Mouse (Mus musculus) layer of hippocampus, adult 2 months (tissue): ENCODE results near the gene N4bp2. TPM values are rescaled to one million over a fixed set of nuclear protein-coding genes. Genes with fewer than 3 reads are reported as not detected.
"Not testable (repeated sequence)": the region's sequence is repeated elsewhere in the genome, so short reads cannot be mapped to it uniquely, and the experiment has no call there.

Source experiments
- DNase-seq, 2 experiments: peaks; one replicate each; pipeline ENCODE4 v3.0.0; 2022; ENCODE audit warnings: low spot score in 2 of 2
- H3K27ac ChIP-seq: fragments of 200-600 bp; 2 replicates; pipeline ENCODE4 v1.8.1; 2022
- H3K4me3 ChIP-seq: fragments of 200-600 bp; 2 replicates; pipeline ENCODE4 v1.8.1; 2022; ENCODE audit warnings: mild to moderate bottlenecking
- CTCF ChIP-seq: fragments of 200-600 bp; conservative IDR thresholded peaks from 2 replicates; pipeline ENCODE4 v1.8.1; 2022; ENCODE audit warnings: antibody characterized with exemption, mild to moderate bottlenecking, moderate library complexity
- long read RNA-seq, 2 experiments: library from polyadenylated mRNA; stranded (forward); transcript quantifications; one replicate each; pipeline ENCODE4 v2.0.0; 2021; ENCODE audit warnings: borderline mapping rate in 2 of 2
- total RNA-seq, 2 experiments: library from RNA; stranded (reverse); gene quantifications; 2 replicates each; pipeline ENCODE4 v1.2.3; 2021

N4bp2 gene
- total RNA-seq = 10 to 100 TPM in 1 of 2 experiments, 1 to 10 TPM in 1; 9.7 to 11.9 TPM
- long read RNA-seq, experiment 1, partial matches to known transcripts = 2 of 3 reads
- long read RNA-seq, experiment 1, other reads (novel, unspliced or antisense) = 1 of 3 reads
- long read RNA-seq, experiment 2, partial matches to known transcripts = 2 of 2 reads
- long read RNA-seq, experiment 2, other reads (novel, unspliced or antisense) = 0 of 2 reads

DNA sequence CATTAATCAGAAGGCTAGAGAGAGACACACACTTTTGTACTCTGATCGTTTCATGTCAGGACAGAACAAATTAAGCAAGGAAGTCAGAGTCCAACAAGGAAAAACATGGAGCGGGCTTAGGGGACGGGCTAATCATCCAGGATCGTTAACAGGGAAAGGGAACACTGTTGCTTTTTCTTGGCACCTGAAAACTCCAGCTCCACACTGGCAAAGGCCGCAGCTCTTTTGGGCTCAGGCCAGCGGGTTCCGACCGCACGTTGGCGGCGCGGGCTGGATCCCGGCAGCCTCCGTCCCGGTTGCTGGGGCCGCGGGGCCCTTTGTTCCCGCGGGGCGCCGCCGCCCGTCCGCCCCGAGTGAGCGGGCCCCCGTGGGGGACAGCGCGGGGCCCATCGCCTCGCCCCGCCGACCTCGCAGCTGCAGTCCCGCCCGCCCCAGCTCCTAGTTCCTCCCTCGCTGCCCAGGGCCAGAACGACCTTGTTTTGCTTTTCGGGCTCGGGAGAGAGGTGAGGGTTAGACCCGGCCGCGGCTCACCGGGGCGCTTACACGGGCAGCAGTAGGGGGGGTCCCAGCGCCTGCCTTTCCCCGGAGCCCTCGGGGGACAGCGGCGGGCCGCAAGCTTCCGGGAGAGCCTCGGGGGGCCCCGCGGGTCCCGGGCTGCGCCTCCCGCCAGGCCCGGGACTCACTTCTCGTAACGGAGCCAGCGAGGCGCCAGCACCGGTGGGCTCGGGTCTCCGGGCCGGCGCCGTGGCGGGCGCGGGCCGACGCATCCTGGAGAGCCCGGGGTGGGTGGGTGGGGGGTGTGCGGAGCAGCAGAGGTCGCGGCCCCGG, at the start of gene N4bp2:
Gene N4bp2 (plus strand): TSS at position 434 of the 828 bp plus-strand sequence.
- DNase-seq = peak; percentile 43 to 48
- no peak for TF ChIP-seq CTCF
- H3K4me3 ChIP-seq = peak within 1 kb of the TSS; percentile 72
- H3K27ac ChIP-seq = peak within 1 kb of the TSS; percentile 98

DNA sequence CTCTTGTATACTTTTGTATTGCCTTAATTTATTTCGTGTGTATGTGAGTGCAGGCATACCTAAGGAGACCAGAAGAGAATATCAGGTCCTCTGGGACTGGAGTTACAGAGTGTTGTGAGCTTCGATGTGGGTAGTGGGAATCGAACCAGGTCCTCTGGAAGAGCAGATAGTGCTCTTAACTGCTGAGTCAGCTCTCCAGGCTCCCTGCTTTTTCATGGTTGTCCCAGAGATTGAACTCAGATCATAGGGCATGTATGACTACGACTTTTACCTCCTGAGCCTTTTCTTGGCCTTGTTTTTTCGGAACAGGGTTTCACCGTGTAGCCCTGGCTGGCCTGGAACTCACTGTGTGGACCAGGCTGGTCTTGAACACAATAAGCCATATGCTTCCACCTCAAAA, 48.2 kb upstream of the N4bp2 start:
- Histone ChIP-seq H3K4me3 (no peak overlapping the region), H3K27ac (no peak overlapping the region)
- no peak for DNase-seq
- TF ChIP-seq CTCF = no peak

DNA sequence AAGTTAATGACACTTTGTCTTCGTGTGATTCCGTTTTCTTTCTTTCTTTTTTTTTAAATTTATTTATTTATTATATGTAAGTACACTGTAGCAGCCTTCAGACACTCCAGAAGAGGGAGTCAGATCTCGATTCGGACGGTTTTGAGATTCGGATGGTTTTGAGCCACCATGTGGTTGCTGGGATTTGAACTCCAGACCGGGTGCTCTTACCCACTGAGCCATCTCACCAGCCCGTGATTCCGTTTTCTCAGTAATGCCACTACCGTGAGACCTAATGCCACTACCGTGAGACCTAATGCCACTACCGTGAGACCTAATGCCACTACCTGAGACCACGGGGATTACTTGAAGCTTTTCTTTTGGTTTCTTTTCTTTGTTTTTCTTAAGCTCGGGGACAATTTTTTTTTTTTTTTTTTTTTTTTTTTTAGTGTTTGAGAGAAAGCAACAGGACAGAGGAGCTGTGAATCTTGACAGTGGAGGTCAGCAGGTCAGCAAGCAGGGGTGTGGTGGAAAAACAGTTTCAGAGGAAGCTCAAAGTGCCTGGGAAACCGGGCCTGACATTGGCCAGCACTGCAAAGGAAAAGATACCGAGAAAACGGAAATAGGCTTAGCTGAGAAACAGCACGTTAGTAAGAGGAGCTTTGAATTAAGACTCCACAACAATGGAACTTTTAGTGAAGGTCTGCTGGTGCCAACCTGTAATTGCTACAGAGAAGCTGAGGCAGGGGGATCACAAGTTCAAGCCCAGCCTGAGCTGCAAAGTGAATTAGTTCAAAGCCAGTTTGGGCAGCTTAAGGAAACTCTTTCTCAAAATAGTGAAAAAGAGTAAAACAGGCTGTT, 46.0 kb upstream of the N4bp2 start:
- no peak overlapping the region for H3K27ac ChIP-seq
- H3K4me3 ChIP-seq = no peak overlapping the region
- no peak for TF ChIP-seq CTCF
- no peak for DNase-seq

DNA sequence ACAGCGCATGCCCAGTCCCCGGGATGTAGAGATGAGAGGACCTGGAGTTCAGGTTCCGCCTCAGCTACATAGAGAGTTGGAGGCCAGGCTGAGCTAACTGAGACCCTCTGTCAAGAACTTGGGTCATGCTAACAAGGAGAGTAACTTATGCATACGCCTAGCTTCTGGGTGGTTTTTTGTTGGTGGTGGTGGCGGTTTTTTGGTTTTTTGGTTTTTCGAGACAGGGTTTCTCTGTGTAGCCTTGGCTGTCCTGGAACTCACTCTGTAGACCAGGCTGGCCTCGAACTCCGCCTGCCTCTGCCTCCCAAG, 45.5 kb upstream of the N4bp2 start:
- H3K4me3 ChIP-seq, H3K27ac ChIP-seq, DNase-seq: not testable (repeated sequence)

DNA sequence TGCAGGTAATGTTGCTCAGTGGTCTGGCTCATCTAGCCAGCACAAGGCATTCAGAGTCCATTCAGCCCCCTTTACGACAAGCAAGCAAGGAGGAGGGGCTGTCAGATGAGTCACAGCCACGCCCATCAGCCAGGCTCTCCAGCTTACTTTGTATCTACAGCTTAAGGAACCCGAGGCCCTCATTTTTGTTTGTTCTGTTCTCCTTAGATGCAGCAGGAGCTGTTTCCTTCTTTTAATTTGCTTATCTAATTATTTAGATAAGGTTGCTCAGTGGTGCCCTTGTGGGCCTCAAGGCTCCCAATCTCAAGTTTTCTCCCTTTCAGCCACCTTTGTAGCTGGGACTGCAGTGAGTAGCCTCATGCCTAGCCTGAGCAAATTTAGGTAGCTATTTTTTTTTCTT, 45.0 kb upstream of the N4bp2 start:
- H3K4me3 ChIP-seq = no peak overlapping the region
- DNase-seq = no peak
- no peak overlapping the region for H3K27ac ChIP-seq
- no peak for TF ChIP-seq CTCF

DNA sequence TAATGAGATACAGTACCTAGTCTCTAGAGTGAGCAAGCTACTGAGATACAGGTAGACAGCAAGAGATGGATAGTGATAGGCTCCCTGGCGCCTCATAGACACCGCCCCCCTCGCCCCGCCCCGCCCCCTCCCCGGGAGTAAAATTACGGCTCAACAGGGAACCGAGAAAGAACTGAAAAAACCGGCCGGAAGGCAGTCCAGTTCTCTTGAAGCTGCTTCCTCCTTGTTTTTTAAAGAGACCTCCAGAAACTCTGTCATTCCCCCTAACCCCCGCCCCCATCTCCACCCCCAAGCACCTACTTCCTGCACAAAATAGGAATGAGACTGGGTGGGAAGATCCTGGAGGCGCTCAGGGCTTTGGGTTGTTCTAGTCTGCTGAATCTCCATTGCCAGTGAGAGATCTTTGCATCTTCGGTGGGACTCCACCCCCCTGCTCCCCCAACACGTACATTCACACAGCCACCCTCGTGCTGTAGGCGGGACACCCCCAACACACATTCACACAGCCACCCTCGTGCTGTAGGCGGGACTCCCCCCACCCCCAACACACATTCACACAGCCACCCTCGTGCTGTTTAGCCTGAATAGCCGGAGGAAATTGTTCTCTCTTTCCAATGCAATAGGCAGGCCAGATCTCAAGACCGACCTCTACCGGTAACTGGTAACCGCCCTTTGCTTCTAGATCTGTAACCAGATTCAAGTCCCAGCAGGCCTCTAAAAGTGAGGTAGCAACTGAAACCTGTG, 38.8 kb upstream of the N4bp2 start:
- peak; percentile 66 for TF ChIP-seq CTCF
- peak; percentile 15 to 25 for DNase-seq
- Histone ChIP-seq H3K4me3 (peak overlapping the region; percentile 55), H3K27ac (peak overlapping the region; percentile 72; the same call in 1 of the 2 replicates)

- Histone ChIP-seq H3K27ac (no peak overlapping the region), H3K4me3 (no peak overlapping the region)
- no peak for TF ChIP-seq CTCF
- DNase-seq = no peak
These were observed 31.9 kb upstream of the N4bp2 start for GRCm38 (mm10) chr5:65731173-65732007.

DNA sequence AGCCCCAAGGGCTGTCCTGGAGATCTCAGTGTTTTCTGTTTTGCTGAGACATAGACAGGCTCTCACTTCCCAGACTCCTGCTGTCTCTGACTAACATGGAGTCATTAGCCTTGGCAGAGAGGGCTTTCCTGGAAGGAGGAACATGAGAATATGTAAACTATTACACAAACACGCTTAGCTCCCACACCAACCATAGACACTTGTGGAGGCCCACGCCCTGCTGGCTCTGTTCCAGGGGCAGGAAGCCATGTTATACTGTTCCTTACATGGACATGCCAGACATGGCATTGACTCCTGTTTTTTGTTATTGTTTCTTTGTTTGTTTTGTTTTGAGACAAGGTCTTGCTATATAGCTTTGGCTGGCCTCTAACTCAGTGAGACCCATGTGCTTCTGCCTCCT, 27.7 kb upstream of the N4bp2 start:
- no peak for TF ChIP-seq CTCF
- Histone ChIP-seq H3K27ac (no peak overlapping the region), H3K4me3 (no peak overlapping the region)
- DNase-seq = no peak

- TF ChIP-seq CTCF = no peak
- no peak overlapping the region for H3K27ac ChIP-seq
- DNase-seq = no peak
- H3K4me3 ChIP-seq = no peak overlapping the region
These were observed 24.0 kb upstream of the N4bp2 start for GRCm38 (mm10) chr5:65739366-65739765.

- no peak for TF ChIP-seq CTCF
- no peak for DNase-seq
- Histone ChIP-seq H3K4me3 (no peak overlapping the region), H3K27ac (no peak overlapping the region)
These were observed 16.4 kb upstream of the N4bp2 start for GRCm38 (mm10) chr5:65746908-65747307.

GRCm38 (mm10) chr5:65748386-65748785, 14.9 kb upstream of the N4bp2 start:
- DNase-seq = no peak
- no peak for TF ChIP-seq CTCF
- Histone ChIP-seq H3K27ac (no peak overlapping the region), H3K4me3 (no peak overlapping the region)

DNA sequence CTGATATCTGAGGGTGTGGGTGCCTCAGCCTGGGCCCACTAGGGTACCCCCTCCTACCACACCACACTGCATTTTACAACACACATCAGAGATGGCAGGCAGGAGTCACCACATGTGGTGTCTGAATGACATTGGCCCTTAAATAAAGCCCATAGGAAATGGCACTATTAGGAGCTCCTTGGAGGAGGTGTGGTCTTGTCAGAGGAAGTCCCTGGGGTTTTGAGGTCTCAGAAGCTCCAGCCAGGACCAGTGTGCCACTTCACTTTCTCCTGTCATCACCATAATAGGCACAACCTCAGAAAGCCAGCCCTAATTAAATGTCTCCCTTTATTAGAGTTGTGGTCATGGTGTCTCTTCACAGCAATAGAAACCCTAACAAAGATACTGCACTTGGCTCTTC, 14.4 kb upstream of the N4bp2 start:
- no peak for DNase-seq
- Histone ChIP-seq H3K27ac (no peak overlapping the region), H3K4me3 (no peak overlapping the region)
- TF ChIP-seq CTCF = no peak
